Mouse (Mus musculus): ENCODE results near the gene Prkrip1. TPM values are rescaled to one million over a fixed set of nuclear protein-coding genes. Genes with fewer than 3 reads are reported as not detected.
"Not testable (repeated sequence)": the region's sequence is repeated elsewhere in the genome, so short reads cannot be mapped to it uniquely, and the experiment has no call there.

The Prkrip1 gene
- polyA plus RNA-seq, 2 experiments = 16.0 to 25.0 TPM

DNA sequence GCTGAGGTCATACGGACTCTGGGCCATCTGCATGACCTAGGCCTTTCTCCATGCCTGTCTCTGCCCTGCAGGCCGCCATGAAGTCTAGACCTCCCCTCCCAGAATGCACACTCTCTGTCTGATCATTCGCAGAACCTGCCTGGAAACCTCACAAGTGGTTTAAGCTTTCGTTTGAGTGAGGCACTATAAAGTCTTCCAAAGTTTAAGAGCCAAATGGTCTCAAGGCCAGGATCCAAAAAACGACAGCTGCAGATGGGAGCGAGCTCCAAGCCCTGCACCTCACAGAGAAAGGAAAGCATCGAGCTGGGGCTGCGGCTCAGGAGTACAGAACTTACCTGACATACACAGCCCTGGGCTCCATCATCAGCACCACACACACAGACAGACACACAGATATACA, 46.4 kb downstream of the Prkrip1 start:
- Histone ChIP-seq H3K9me3 (ENCODE audit: control insufficient read depth, low read length) (no peaks in the 10 kb centered on the region), H3K4me1 (replicated peaks; ENCODE audit: control insufficient read depth in 2 of 2, insufficient read depth in 2 of 2, low read length in 1 of 2) (peaks cover 0 to 6% of the 10 kb centered on the region in 2 experiments; a peak in 2 of 4 replicates), H3K9ac (replicated peaks) (no peak overlapping the region), H3K4me3 (ENCODE audit: insufficient read depth in 1 of 2, low read depth in 2 of 2, low read length in 2 of 2) (no peak overlapping the region), H3K27ac (no peak overlapping the region), H3K4me2 (ENCODE audit: low read depth) (no peak overlapping the region), H3K27me3 (ENCODE audit: control insufficient read depth, insufficient read depth, low read length) (no peaks in the 10 kb centered on the region), H3K36me3 (replicated peaks; ENCODE audit: control insufficient read depth, insufficient read depth, low read depth) (no peaks in the 10 kb centered on the region)
- no peak for DNase-seq (ENCODE audit: low read depth in 3 of 3, low spot score in 3 of 3)
- 70% methylated on average over 8 of the region's 8 CpGs for WGBS (ENCODE audit: insufficient replicate concordance)
- no peak for ATAC-seq (ENCODE audit: insufficient read depth)
- TF ChIP-seq CTCF (IDR thresholded peaks at IDR 0.05; ENCODE audit: low read depth) (no peak), EP300 (IDR thresholded peaks at IDR 0.05; ENCODE audit: low read depth) (no peak)

DNA sequence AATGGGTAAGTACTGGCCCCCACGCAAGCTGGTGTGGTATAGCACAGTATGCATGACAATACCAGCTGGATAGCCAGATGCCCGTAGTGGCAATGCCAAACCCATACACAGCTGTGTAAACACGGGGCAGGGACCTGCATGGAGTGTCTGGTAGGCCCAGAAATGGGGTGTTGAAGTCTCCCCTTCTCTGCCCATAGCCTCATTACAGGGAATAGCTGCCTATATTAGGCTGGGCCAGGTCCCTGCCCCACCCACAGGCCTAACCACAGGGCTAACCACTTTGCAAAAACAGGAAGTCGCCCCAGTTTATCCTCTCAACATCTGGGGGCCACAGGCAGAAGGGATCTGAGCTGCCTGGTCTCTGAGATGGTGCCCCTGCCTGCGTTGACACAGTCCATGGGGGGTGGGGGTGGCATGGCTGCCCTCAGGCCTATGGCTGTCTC, 49.6 kb downstream of the Prkrip1 start:
- H3K27me3 ChIP-seq (ENCODE audit: control insufficient read depth, insufficient read depth, low read length); H3K36me3 ChIP-seq (replicated peaks; ENCODE audit: control insufficient read depth, insufficient read depth, low read depth); DNase-seq (ENCODE audit: low read depth in 3 of 3, low spot score in 3 of 3); H3K27ac ChIP-seq; H3K9me3 ChIP-seq (ENCODE audit: control insufficient read depth, low read length); H3K4me2 ChIP-seq (ENCODE audit: low read depth); H3K4me3 ChIP-seq (ENCODE audit: insufficient read depth in 1 of 2, low read depth in 2 of 2, low read length in 2 of 2); H3K9ac ChIP-seq (replicated peaks): not testable (repeated sequence)
- 13% methylated on average over 5 of the region's 5 CpGs for WGBS (ENCODE audit: insufficient replicate concordance)
- peaks cover 0 to 14% of the 10 kb centered on the region in 2 experiments; a peak in 2 of 4 replicates for H3K4me1 ChIP-seq (replicated peaks; ENCODE audit: control insufficient read depth in 2 of 2, insufficient read depth in 2 of 2, low read length in 1 of 2)
- ATAC-seq (ENCODE audit: insufficient read depth) = peak; percentile 73

DNA sequence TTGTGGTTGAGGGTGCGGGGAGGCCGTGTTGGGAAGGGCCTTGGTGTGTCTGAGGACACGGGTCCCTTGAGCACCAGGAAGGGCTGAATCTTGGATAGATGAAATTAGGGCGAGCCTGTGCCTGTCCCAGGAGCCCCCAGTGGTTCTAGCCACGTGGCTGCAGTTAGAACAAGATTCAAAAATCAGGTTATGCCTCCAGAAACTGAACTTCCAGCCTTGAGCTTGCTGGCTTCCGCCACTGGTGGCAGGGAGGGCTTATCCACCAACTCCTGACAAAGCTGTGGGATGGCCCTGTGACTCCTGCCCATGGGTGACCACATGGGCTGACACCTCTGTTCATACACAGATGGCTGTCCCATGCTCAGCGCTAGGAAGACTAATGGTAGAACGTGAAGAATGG, 51.1 kb downstream of the Prkrip1 start:
- DNase-seq (ENCODE audit: low read depth in 3 of 3, low spot score in 3 of 3) (no peak), ATAC-seq (ENCODE audit: insufficient read depth) (no peak)
- Histone ChIP-seq H3K4me3 (ENCODE audit: insufficient read depth in 1 of 2, low read depth in 2 of 2, low read length in 2 of 2) (no peak overlapping the region), H3K4me2 (ENCODE audit: low read depth) (no peak overlapping the region), H3K27ac (no peak overlapping the region), H3K9ac (replicated peaks) (no peak overlapping the region), H3K36me3 (replicated peaks; ENCODE audit: control insufficient read depth, insufficient read depth, low read depth) (no peaks in the 10 kb centered on the region), H3K9me3 (ENCODE audit: control insufficient read depth, low read length) (no peaks in the 10 kb centered on the region), H3K27me3 (ENCODE audit: control insufficient read depth, insufficient read depth, low read length) (no peaks in the 10 kb centered on the region), H3K4me1 (replicated peaks; ENCODE audit: control insufficient read depth in 2 of 2, insufficient read depth in 2 of 2, low read length in 1 of 2) (peaks cover 0 to 14% of the 10 kb centered on the region in 2 experiments; a peak in 2 of 4 replicates)
- TF ChIP-seq EP300 (IDR thresholded peaks at IDR 0.05; ENCODE audit: low read depth) (no peak), CTCF (IDR thresholded peaks at IDR 0.05; ENCODE audit: low read depth) (no peak)
- WGBS (ENCODE audit: insufficient replicate concordance) = 45% methylated on average over 8 of the region's 8 CpGs

DNA sequence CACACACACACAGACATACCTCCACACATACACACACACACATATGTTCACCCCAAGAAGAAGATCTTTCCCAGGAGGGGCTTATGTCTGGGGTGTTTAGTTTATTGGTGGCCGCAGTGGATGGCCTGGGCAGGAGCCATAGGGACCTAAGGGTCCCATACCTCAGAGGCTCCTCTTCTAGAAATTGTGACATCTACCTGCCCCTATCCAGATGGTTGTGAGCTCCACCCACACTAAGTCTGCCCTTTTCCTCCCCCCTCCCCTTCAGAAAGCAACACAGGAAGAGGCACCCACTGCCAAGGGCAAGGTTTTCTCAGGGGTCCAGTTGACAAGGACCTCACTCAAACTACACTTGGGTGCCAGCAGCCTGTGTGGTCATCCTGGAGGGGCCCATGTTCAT, 51.8 kb downstream of the Prkrip1 start:
- no peaks in the 10 kb centered on the region for H3K27me3 ChIP-seq (ENCODE audit: control insufficient read depth, insufficient read depth, low read length)
- 74% methylated on average over 1 of the region's 1 CpGs for WGBS (ENCODE audit: insufficient replicate concordance)
- no peak overlapping the region for H3K4me3 ChIP-seq (ENCODE audit: insufficient read depth in 1 of 2, low read depth in 2 of 2, low read length in 2 of 2)
- no peaks in the 10 kb centered on the region for H3K9me3 ChIP-seq (ENCODE audit: control insufficient read depth, low read length)
- H3K4me2 ChIP-seq (ENCODE audit: low read depth) = no peak overlapping the region
- H3K4me1 ChIP-seq (replicated peaks; ENCODE audit: control insufficient read depth in 2 of 2, insufficient read depth in 2 of 2, low read length in 1 of 2) = peaks cover 0 to 14% of the 10 kb centered on the region in 2 experiments; a peak in 2 of 4 replicates
- TF ChIP-seq CTCF (IDR thresholded peaks at IDR 0.05; ENCODE audit: low read depth) = no peak
- TF ChIP-seq EP300 (IDR thresholded peaks at IDR 0.05; ENCODE audit: low read depth) = no peak
- ATAC-seq (ENCODE audit: insufficient read depth) (no peak), DNase-seq (ENCODE audit: low read depth in 3 of 3, low spot score in 3 of 3) (no peak)
- no peak overlapping the region for H3K9ac ChIP-seq (replicated peaks)
- H3K36me3 ChIP-seq (replicated peaks; ENCODE audit: control insufficient read depth, insufficient read depth, low read depth) = no peaks in the 10 kb centered on the region; the same call in 1 of the 2 replicates
- no peak overlapping the region for H3K27ac ChIP-seq

DNA sequence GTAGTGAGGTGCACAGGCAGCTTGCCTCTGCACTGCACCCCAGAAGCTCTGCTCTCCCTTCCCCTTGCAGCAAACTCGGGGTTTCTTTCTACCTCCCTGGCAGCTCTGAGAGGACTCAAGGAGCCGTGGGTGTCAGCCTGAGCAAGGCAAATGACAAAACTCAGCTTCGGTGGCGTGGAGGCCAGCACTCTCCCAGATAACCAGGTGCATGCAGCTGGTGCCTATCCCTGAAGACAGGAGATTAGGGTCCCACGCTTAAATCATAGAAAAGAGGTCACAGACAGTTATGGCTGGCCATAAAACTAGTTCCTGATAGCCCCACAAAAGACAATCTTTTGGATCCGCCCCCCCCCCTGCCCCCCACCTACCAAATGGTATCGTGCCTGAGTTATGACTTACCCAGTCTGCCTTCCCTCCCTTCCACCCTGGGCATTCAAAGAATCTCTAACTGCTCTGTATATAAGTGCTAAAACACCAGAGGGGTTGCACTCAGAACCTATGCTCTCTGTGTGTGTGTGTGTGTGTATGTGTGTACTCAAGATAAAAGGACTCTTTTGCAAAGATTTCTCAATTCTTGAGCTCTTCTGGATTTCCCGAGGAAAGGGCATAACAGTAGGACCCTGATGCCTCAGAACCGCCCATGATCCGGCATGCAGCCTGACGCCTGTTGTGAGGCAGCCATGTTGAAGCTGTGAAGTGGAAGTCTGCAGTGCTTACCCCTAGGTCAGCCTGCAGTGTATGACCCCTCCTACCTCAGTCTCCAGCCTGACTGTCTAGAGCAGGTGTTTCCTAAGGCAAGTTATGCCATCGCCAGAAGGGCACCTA, 53.9 kb downstream of the Prkrip1 start:
- H3K36me3 ChIP-seq (replicated peaks; ENCODE audit: control insufficient read depth, insufficient read depth, low read depth) = peaks cover 16% of the 10 kb centered on the region
- no peak overlapping the region for H3K4me3 ChIP-seq (ENCODE audit: insufficient read depth in 1 of 2, low read depth in 2 of 2, low read length in 2 of 2)
- H3K4me2 ChIP-seq (ENCODE audit: low read depth) = no peak overlapping the region
- no peaks in the 10 kb centered on the region for H3K27me3 ChIP-seq (ENCODE audit: control insufficient read depth, insufficient read depth, low read length)
- TF ChIP-seq CTCF (IDR thresholded peaks at IDR 0.05; ENCODE audit: low read depth) (no peak), EP300 (IDR thresholded peaks at IDR 0.05; ENCODE audit: low read depth) (peak; percentile 43; the same call in 1 of the 2 replicates)
- no peak overlapping the region for H3K27ac ChIP-seq
- no peak for DNase-seq (ENCODE audit: low read depth in 3 of 3, low spot score in 3 of 3)
- ATAC-seq (ENCODE audit: insufficient read depth) = peak; percentile 14; the same call in 1 of the 2 replicates
- no peaks in the 10 kb centered on the region for H3K9me3 ChIP-seq (ENCODE audit: control insufficient read depth, low read length)
- 33% methylated on average over 12 of the region's 12 CpGs for WGBS (ENCODE audit: insufficient replicate concordance)
- H3K9ac ChIP-seq (replicated peaks) = no peak overlapping the region
- H3K4me1 ChIP-seq (replicated peaks; ENCODE audit: control insufficient read depth in 2 of 2, insufficient read depth in 2 of 2, low read length in 1 of 2) = peaks cover 0 to 14% of the 10 kb centered on the region in 2 experiments; a peak in 2 of 4 replicates
